Mouse (Mus musculus) MEL (cell line): Measurements from ENCODE around the gene Adamts4. TPM values are rescaled to one million over a fixed set of nuclear protein-coding genes. Genes with fewer than 3 reads are reported as not detected.

ENCODE experiments used
- DNase-seq: peaks from one replicate; pipeline ENCODE4 v3.0.0; 2011; ENCODE audit warnings: low read depth, low spot score
- H3K27ac ChIP-seq: 2 replicates; pipeline ENCODE4 v1.5.1; 2012; ENCODE audit warnings: low read depth, mild to moderate bottlenecking, control low read depth, low read length, moderate library complexity; ENCODE audit not compliant: control insufficient read depth
- H3K27me3 ChIP-seq, 2 experiments: fragments of 150-350 bp in 1 of 2; sonication (generic) in 1 of 2; 2 replicates each; pipeline ENCODE4 v1.6.1; 2012; ENCODE audit warnings: low read length in 2 of 2, mild to moderate bottlenecking in 2 of 2, improper control_type of control experiment in 1 of 2, moderate library complexity in 1 of 2; ENCODE audit not compliant: insufficient read depth in 2 of 2, control insufficient read depth in 1 of 2
- H3K36me3 ChIP-seq, 2 experiments: 2 replicates each; pipeline ENCODE4 v1.6.1; 2012 to 2014; ENCODE audit warnings: low read length in 2 of 2, improper control_type of control experiment in 1 of 2, inconsistent platforms in 1 of 2, mild to moderate bottlenecking in 1 of 2; ENCODE audit not compliant: insufficient read depth in 2 of 2, control insufficient read depth in 1 of 2
- H3K4me1 ChIP-seq, 2 experiments: fragments of 150-350 bp in 1 of 2; sonication (generic) in 1 of 2; 2 replicates each; pipeline ENCODE4 v1.6.1; 2012; ENCODE audit warnings: low read length in 2 of 2, improper control_type of control experiment in 1 of 2, mild to moderate bottlenecking in 1 of 2; ENCODE audit not compliant: insufficient read depth in 2 of 2, control insufficient read depth in 1 of 2
- H3K4me3 ChIP-seq, 2 experiments: fragments of 150-350 bp in 1 of 2; sonication (generic) in 1 of 2; 2 replicates each; pipeline ENCODE4 v1.5.1; 2012; ENCODE audit warnings: low read depth in 2 of 2, low read length in 2 of 2, mild to moderate bottlenecking in 2 of 2, moderate library complexity in 2 of 2, control low read depth in 1 of 2, improper control_type of control experiment in 1 of 2; ENCODE audit not compliant: control insufficient read depth in 1 of 2, insufficient read depth in 1 of 2
- H3K79me2 ChIP-seq: 2 replicates; pipeline ENCODE4 v1.6.1; 2012; ENCODE audit warnings: mild to moderate bottlenecking, low read length, moderate library complexity; ENCODE audit not compliant: control insufficient read depth, poor library complexity, insufficient read depth
- H3K9ac ChIP-seq: 2 replicates; pipeline ENCODE4 v1.6.1; 2012; ENCODE audit warnings: low read depth, mild to moderate bottlenecking, control low read depth, low read length, moderate library complexity; ENCODE audit not compliant: control insufficient read depth, poor library complexity, severe bottlenecking
- H3K9me3 ChIP-seq: fragments of 150-350 bp; sonication (generic); replicated peaks from 2 replicates; pipeline ENCODE4 v1.6.1; 2012; ENCODE audit warnings: mild to moderate bottlenecking, low read length, improper control_type of control experiment, moderate library complexity; ENCODE audit not compliant: insufficient read depth
- CTCF ChIP-seq, 3 experiments: IDR thresholded peaks in 2 of 3; conservative IDR thresholded peaks in 1 of 3; 2 replicates each; pipeline ENCODE4 v1.5.1; 2011 to 2012; ENCODE audit warnings: low read length in 3 of 3, low read depth in 2 of 3, mild to moderate bottlenecking in 2 of 3, improper control_type of control experiment in 1 of 3, inconsistent platforms in 1 of 3, mixed read lengths in 1 of 3, moderate library complexity in 1 of 3; ENCODE audit not compliant: control insufficient read depth in 1 of 3, insufficient read depth in 1 of 3, poor library complexity in 1 of 3, severe bottlenecking in 1 of 3
- E2F4 ChIP-seq: IDR thresholded peaks from 2 replicates; pipeline ENCODE4 v1.6.1; 2011; ENCODE audit warnings: low read depth, low read length, improper control_type of control experiment, borderline replicate concordance
- ELF1 ChIP-seq: IDR thresholded peaks from 2 replicates; pipeline ENCODE4 v1.6.1; 2014; ENCODE audit warnings: low read depth, mild to moderate bottlenecking, inconsistent platforms, low read length, improper control_type of control experiment, moderate library complexity
- HCFC1 ChIP-seq: IDR thresholded peaks from 2 replicates; pipeline ENCODE4 v1.6.1; 2012; ENCODE audit warnings: low read depth, mild to moderate bottlenecking, inconsistent platforms, low read length, improper control_type of control experiment, moderate library complexity
- JUND ChIP-seq: IDR thresholded peaks from 2 replicates; pipeline ENCODE4 v1.6.1; 2011; ENCODE audit warnings: low read depth, mild to moderate bottlenecking, improper control_type of control experiment, low read length
- KAT2A ChIP-seq: conservative IDR thresholded peaks from 2 replicates; pipeline ENCODE4 v1.6.1; 2012; ENCODE audit warnings: low read depth, low read length, improper control_type of control experiment, inconsistent platforms
- MAFK ChIP-seq: IDR thresholded peaks from 2 replicates; pipeline ENCODE4 v1.6.1; 2011; ENCODE audit warnings: low read depth, mild to moderate bottlenecking, low read length, improper control_type of control experiment, borderline replicate concordance
- MEF2A ChIP-seq: IDR thresholded peaks from 2 replicates; pipeline ENCODE4 v1.6.1; 2014; ENCODE audit warnings: low read depth, mild to moderate bottlenecking, inconsistent platforms, low read length, improper control_type of control experiment; ENCODE audit not compliant: poor library complexity, insufficient replicate concordance, severe bottlenecking; ENCODE audit errors: extremely low read depth
- MXI1 ChIP-seq: IDR thresholded peaks from 2 replicates; pipeline ENCODE4 v1.6.1; 2011; ENCODE audit warnings: mild to moderate bottlenecking, low read depth, low read length, improper control_type of control experiment
- MYB ChIP-seq: IDR thresholded peaks from 2 replicates; pipeline ENCODE4 v1.6.1; 2011; ENCODE audit warnings: mild to moderate bottlenecking, low read depth, low read length, improper control_type of control experiment
- NELFE ChIP-seq: IDR thresholded peaks from 2 replicates; pipeline ENCODE4 v1.6.1; 2011; ENCODE audit warnings: low read depth, low read length, improper control_type of control experiment
- NRF1 ChIP-seq: IDR thresholded peaks from 2 replicates; pipeline ENCODE4 v1.6.1; 2014; ENCODE audit warnings: low read depth, mild to moderate bottlenecking, inconsistent platforms, low read length, improper control_type of control experiment, moderate library complexity; ENCODE audit not compliant: poor library complexity, insufficient read depth, severe bottlenecking
- POLR2A ChIP-seq, 2 experiments: IDR thresholded peaks; 2 replicates each; pipeline ENCODE4 v1.6.1; 2011 to 2012; ENCODE audit warnings: low read length in 2 of 2, mild to moderate bottlenecking in 2 of 2, control low read depth in 1 of 2, improper control_type of control experiment in 1 of 2, low read depth in 1 of 2, moderate library complexity in 1 of 2; ENCODE audit not compliant: control insufficient read depth in 1 of 2, insufficient read depth in 1 of 2, poor library complexity in 1 of 2
- RAD21 ChIP-seq: IDR thresholded peaks from 2 replicates; pipeline ENCODE4 v1.6.1; 2011; ENCODE audit warnings: mild to moderate bottlenecking, low read depth, low read length, improper control_type of control experiment
- RCOR1 ChIP-seq: IDR thresholded peaks from 2 replicates; pipeline ENCODE4 v1.6.1; 2012; ENCODE audit warnings: low read depth, mild to moderate bottlenecking, inconsistent platforms, low read length, improper control_type of control experiment
- TBP ChIP-seq: IDR thresholded peaks from 2 replicates; pipeline ENCODE4 v1.8.0; 2011; ENCODE audit warnings: low read depth, low read length, improper control_type of control experiment
- UBTF ChIP-seq: IDR thresholded peaks from 2 replicates; pipeline ENCODE4 v1.6.1; 2012; ENCODE audit warnings: low read depth, mild to moderate bottlenecking, inconsistent platforms, low read length, improper control_type of control experiment, moderate library complexity, borderline replicate concordance; ENCODE audit not compliant: insufficient read depth
- USF1 ChIP-seq: IDR thresholded peaks from 2 replicates; pipeline ENCODE4 v1.6.1; 2014; ENCODE audit warnings: low read depth, mild to moderate bottlenecking, inconsistent platforms, low read length, improper control_type of control experiment, moderate library complexity
- ZMIZ1 ChIP-seq: IDR thresholded peaks from 2 replicates; pipeline ENCODE4 v1.6.1; 2012; ENCODE audit warnings: low read depth, mild to moderate bottlenecking, inconsistent platforms, low read length, improper control_type of control experiment, moderate library complexity
- polyA plus RNA-seq, 2 experiments: library from polyadenylated mRNA; stranded (reverse) in 1 of 2; unstranded in 1 of 2; fragments of >175 nt in 1 of 2; fragments of >200 nt in 1 of 2; gene quantifications; 2 replicates each; pipeline versions ENCODE4 v1.2.1 to v1.2.4; 2012; ENCODE audit warnings: low replicate concordance in 2 of 2, low read depth in 1 of 2; ENCODE audit not compliant: insufficient read length in 2 of 2, insufficient read depth in 1 of 2, missing spikeins in 1 of 2
- total RNA-seq: library from RNA; depleted of rRNA; stranded (reverse); fragments of 300-350 nt; gene quantifications from 2 replicates; pipeline ENCODE4 v1.2.3, GENCODE M21; 2012

Gene Adamts4
- total and polyA plus RNA-seq, 3 experiments: 0.03 TPM; not detected in 2

DNA sequence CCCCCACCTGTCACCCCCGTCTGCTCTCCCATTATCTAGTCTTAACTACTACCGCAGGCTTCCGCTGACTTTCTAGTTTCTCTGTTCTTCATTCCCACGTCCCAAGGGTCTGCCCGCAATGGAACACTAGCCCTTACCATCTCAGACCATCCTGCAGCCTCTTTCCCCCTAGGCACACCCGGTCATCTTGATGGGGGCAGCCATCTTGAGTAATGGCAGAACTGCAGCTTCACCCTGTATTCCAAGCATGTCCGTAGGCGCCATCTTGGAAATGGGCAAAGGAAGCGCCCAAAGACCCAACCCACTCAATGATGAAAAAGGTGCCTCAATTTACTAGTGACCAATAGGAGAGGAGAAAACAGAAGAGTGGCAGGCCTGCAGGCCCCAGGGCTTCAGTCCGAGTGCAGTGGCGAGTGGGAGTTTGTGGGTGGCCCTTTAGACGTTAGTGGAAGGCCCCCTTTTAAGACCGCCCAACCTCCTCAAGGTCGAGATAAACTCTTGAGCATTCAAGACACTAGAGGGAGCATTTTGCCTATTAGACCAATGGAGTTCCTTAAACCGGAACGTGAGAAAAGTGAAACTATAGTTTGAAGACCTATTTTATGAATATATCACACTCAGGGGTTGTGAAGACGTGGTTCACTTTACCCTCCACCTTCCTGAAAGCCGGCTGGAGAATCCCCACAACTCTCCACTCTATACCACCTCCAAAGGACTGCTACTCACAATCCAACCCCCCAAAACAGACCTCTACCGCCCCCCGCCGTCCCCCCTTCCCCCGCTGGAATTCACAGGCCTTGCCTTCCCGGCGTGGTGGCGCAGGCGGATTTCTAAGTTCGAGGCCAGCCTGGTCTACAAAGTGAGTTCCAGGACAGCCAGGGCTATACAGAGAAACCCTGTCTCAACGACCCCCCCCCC, 27.7 kb upstream of the Adamts4 start, which contains the start of gene Tomm40l (continued):
- TF ChIP-seq E2F4: no peak
- no peak for TF ChIP-seq UBTF
- TF ChIP-seq NRF1: peak; percentile 65
- peak; percentile 83 for TF ChIP-seq KAT2A

DNA sequence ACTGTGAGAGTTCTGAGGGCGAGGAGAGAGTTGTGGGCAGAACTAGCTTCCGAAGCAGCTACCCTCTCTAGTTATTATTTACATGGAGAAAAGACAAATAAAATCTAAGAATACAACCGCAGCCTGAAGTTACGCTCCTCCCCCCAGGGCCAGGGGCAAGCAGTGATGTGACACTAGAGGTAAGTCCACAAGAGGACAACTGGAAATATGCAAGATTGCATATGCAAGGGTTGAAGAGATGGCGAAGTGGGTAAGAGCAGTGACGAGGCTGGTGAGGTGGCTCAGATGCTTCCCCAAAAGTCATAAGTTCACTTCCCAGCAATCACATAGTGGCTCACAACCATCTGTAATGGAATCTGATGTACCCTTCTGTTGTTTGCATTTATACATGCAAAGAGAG, 27.1 kb upstream of the Adamts4 start:
- H3K27ac ChIP-seq: peak overlapping the region; percentile 63
- peaks cover 0 to 3% of the 10 kb centered on the region in 2 experiments; a peak in 2 of 4 replicates for H3K36me3 ChIP-seq

DNA sequence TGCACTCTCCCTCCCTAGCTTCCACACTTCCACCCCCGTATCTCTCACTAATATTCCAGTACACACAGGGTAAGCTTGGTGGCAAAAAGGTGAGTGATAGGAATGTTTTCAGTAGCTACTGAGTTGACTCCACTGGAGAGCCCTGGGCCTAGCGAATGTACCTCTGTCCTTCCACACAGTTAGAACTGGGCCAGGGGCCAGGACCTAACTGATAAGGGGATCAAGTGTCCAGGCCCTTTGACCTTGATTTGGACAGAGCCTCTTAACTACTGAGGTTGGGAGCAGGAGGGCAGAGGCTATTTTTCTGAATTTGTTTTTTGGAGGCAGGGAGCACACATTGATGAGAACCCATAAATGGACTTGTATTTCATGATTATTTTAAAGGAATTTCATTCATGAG, 26.4 kb upstream of the Adamts4 start:
- peaks cover 2% of the 10 kb centered on the region; the same call in 1 of the 2 replicates for H3K79me2 ChIP-seq
- H3K27ac ChIP-seq: no peak overlapping the region
- no peak overlapping the region for H3K4me3 ChIP-seq
- peaks cover 0 to 3% of the 10 kb centered on the region in 2 experiments; a peak in 2 of 4 replicates for H3K36me3 ChIP-seq
- no peak overlapping the region for H3K9ac ChIP-seq
- peaks cover 0 to 8% of the 10 kb centered on the region in 2 experiments; a peak in 1 of 4 replicates for H3K4me1 ChIP-seq
- H3K9me3 ChIP-seq: no peaks in the 10 kb centered on the region
- no peaks in the 10 kb centered on the region for H3K27me3 ChIP-seq
- DNase-seq: no peak
- TF ChIP-seq ZMIZ1: no peak
- no peak for TF ChIP-seq ELF1
- TF ChIP-seq JUND: no peak
- TF ChIP-seq MEF2A: no peak
- no peak for TF ChIP-seq CTCF (IDR thresholded peaks at IDR 0.05 in 2 of 3, conservative IDR thresholded peaks at IDR 0.05 in 1 of 3; ENCODE audit: control insufficient read depth in 1 of 3, insufficient read depth in 1 of 3, low read depth in 2 of 3, low read length in 3 of 3, poor library complexity in 1 of 3, severe bottlenecking in 1 of 3)
- no peak for TF ChIP-seq MYB
- no peak for TF ChIP-seq NELFE
- TF ChIP-seq NRF1: no peak
- TF ChIP-seq USF1: no peak
- TF ChIP-seq POLR2A (IDR thresholded peaks at IDR 0.05; ENCODE audit: control insufficient read depth in 1 of 2, insufficient read depth in 1 of 2, low read depth in 1 of 2, low read length in 2 of 2, poor library complexity in 1 of 2): no peak
- no peak for TF ChIP-seq MAFK
- no peak for TF ChIP-seq HCFC1
- TF ChIP-seq MXI1: no peak
- no peak for TF ChIP-seq RAD21
- TF ChIP-seq RCOR1: no peak

More for the DNA sequence above, 27.1 kb upstream of the Adamts4 start:
- H3K9ac ChIP-seq: peak overlapping the region; percentile 50
- H3K4me3 ChIP-seq: peak overlapping the region; percentile 27 to 62
- peak; percentile 64; the same call in 1 of the 2 replicates for TF ChIP-seq TBP
- no peak for TF ChIP-seq E2F4
- DNase-seq: peak; percentile 62
- no peaks in the 10 kb centered on the region for H3K9me3 ChIP-seq
- peaks cover 2% of the 10 kb centered on the region; the same call in 1 of the 2 replicates for H3K79me2 ChIP-seq
- peaks cover 0 to 8% of the 10 kb centered on the region in 2 experiments; a peak in 1 of 4 replicates for H3K4me1 ChIP-seq
- no peaks in the 10 kb centered on the region for H3K27me3 ChIP-seq
